Mouse (Mus musculus) bone marrow macrophage, adult 2 months (primary cell): ENCODE measurements around the gene Olfr1497. TPM values are rescaled to one million over a fixed set of nuclear protein-coding genes. Genes with fewer than 3 reads are reported as not detected.

Experiments
- H3K27ac ChIP-seq: 2 replicates; pipeline ENCODE4 v1.5.1; 2012; ENCODE audit warnings: low read depth, low read length; ENCODE audit not compliant: insufficient read depth
- H3K4me1 ChIP-seq: 2 replicates; pipeline ENCODE4 v1.6.1; 2012; ENCODE audit warnings: low read length; ENCODE audit not compliant: control insufficient read depth, insufficient read depth
- H3K4me3 ChIP-seq: 2 replicates; pipeline ENCODE4 v1.5.1; 2012; ENCODE audit warnings: mild to moderate bottlenecking, low read length, moderate library complexity; ENCODE audit not compliant: insufficient read depth
- CTCF ChIP-seq: IDR thresholded peaks from 2 replicates; pipeline ENCODE4 v1.5.1; 2012; ENCODE audit warnings: low read depth, mild to moderate bottlenecking, low read length, moderate library complexity
- POLR2A ChIP-seq: IDR thresholded peaks from 2 replicates; pipeline ENCODE4 v1.6.1; 2012; ENCODE audit warnings: mild to moderate bottlenecking, low read depth, low read length, borderline replicate concordance
- polyA plus RNA-seq: library from polyadenylated mRNA; stranded (reverse); fragments of >200 nt; gene quantifications from 2 replicates; pipeline ENCODE4 v1.2.4, GENCODE M21; 2012; ENCODE audit not compliant: missing spikeins, insufficient read depth, insufficient read length

Gene Olfr1497
- polyA plus RNA-seq, 1 experiment: not detected

GRCm38 (mm10) chr19:13749366-13749765 lies 48.6 kb downstream of the Olfr1497 start:
- Histone ChIP-seq H3K4me3 (no peak overlapping the region), H3K4me1 (no peaks in the 10 kb centered on the region), H3K27ac (no peak overlapping the region)
- TF ChIP-seq POLR2A (no peak), CTCF (no peak)

Other genes with a start within 250 kb of the Olfr1497 start
- not detected in 2 replicates for gene Olfr1484, start 214.7 kb downstream of the Olfr1497 start, polyA plus RNA-seq
- not detected in 2 replicates for gene Olfr1487, start 180.8 kb downstream of the Olfr1497 start, polyA plus RNA-seq
- gene Olfr1489, start 166.6 kb downstream of the Olfr1497 start, polyA plus RNA-seq: 0.13 and 0.19 TPM in 2 replicates
- gene Olfr1490, start 147.1 kb downstream of the Olfr1497 start, polyA plus RNA-seq: not detected in 2 replicates
- not detected in 2 replicates for gene Olfr1491, start 100.9 kb downstream of the Olfr1497 start, polyA plus RNA-seq
- not detected in 2 replicates for gene Olfr1493-ps1, start 74.9 kb downstream of the Olfr1497 start, polyA plus RNA-seq
- not detected in 2 replicates for gene Olfr1494, start 58.5 kb downstream of the Olfr1497 start, polyA plus RNA-seq
- not detected in 2 replicates for gene Olfr1495, start 33.6 kb downstream of the Olfr1497 start, polyA plus RNA-seq
- 0.37 TPM in 1 of 2 replicates, not detected in the other for gene Olfr1496, start 20.3 kb downstream of the Olfr1497 start, polyA plus RNA-seq
- gene Olfr1499, start 21.2 kb upstream of the Olfr1497 start, polyA plus RNA-seq: not detected in 2 replicates
- gene Olfr1500, start 32.3 kb upstream of the Olfr1497 start, polyA plus RNA-seq: not detected in 2 replicates
- gene Olfr1501, start 52.5 kb upstream of the Olfr1497 start, polyA plus RNA-seq: not detected in 2 replicates
- not detected in 2 replicates for gene Olfr1502, start 63.6 kb upstream of the Olfr1497 start, polyA plus RNA-seq
- not detected in 2 replicates for gene Olfr1504, start 99.7 kb upstream of the Olfr1497 start, polyA plus RNA-seq
- not detected in 2 replicates for gene Olfr1505, start 115.3 kb upstream of the Olfr1497 start, polyA plus RNA-seq